ENCODE assay signal across 10 mouse cellular contexts in the genomic region with DNA sequence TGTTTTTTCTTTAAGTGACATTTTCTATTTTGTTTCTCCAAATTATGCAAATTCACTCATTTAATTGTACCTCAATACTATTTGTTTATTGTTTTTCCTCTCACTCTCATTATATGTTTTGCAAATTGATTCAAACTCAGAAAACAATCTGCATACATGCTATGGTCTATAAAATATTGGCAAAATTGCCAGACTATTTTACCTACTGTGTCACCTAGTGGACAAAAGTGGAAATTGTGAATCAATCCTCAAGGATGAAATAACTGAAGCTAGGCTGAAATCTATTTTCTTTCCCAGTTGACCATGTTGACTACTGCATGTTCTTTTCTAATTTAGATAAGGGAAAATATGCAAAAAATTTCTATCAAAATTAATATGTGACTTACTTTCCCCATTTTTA. TPM values are rescaled to one million over a fixed set of nuclear protein-coding genes. Genes with fewer than 3 reads are reported as not detected.
DNase-seq lines count a peak whose midpoint lies in the region; ATAC-seq lines count a peak whose summit lies in the region.
"Had no signal": no experiment of that assay in that cellular context is flagged by ENCODE, and none has a peak within 500 bp of the region (broad histone marks: within the 10 kb centered on the region; RNA-seq: fewer than 3 reads in every experiment).

No protein-coding gene starts in this region.

- H3K27me3 ChIP-seq in kidney, embryonic 14.5 days (ENCODE audit: control insufficient read depth, insufficient read depth, low read length): no peaks in the 10 kb centered on the region
- H3K27me3 ChIP-seq: lung, embryonic 15.5 days had no signal

- H3K9me3 ChIP-seq in kidney, embryonic 14.5 days (ENCODE audit: control insufficient read depth, low read length): no peaks in the 10 kb centered on the region
- H3K9me3 ChIP-seq: lung, embryonic 15.5 days had no signal

- no peak overlapping the region for H3K27ac ChIP-seq in kidney, embryonic 14.5 days (ENCODE audit: low read depth, low read length)
- H3K27ac ChIP-seq: lung, embryonic 15.5 days had no signal

- no peak overlapping the region for H3K9ac ChIP-seq in kidney, embryonic 14.5 days (ENCODE audit: low read depth, low read length)
- H3K9ac ChIP-seq: lung, embryonic 15.5 days had no signal

- ATAC-seq in kidney, embryonic 14.5 days (ENCODE audit: low FRiP score, low TSS enrichment): no peak

- DNase-seq in kidney, adult 9 months: peak; percentile 14
- DNase-seq in 3T3-L1 (ENCODE audit: low read depth, low spot score) (peak; percentile 52), A20 (ENCODE audit: low read depth, low spot score) (peak; percentile 22)
- DNase-seq in embryo, embryonic 10.5 days (ENCODE audit: low spot score): peak; percentile 23
- no peak for DNase-seq in right cerebral cortex, postnatal 4 days
- DNase-seq in testis, postnatal 10 days (ENCODE audit: low spot score): no peak
- DNase-seq: layer of hippocampus, postnatal 36 days; thymus, postnatal 4 days had no signal

- H3K36me3 ChIP-seq in kidney, embryonic 14.5 days (ENCODE audit: control insufficient read depth, insufficient read depth, low read length): no peaks in the 10 kb centered on the region
- H3K36me3 ChIP-seq: lung, embryonic 15.5 days had no signal

- H3K4me1 ChIP-seq in kidney, embryonic 14.5 days (ENCODE audit: control insufficient read depth, insufficient read depth, low read length): no peaks in the 10 kb centered on the region
- H3K4me1 ChIP-seq: lung, embryonic 15.5 days had no signal

- H3K4me3 ChIP-seq in kidney, embryonic 14.5 days (ENCODE audit: low read length): no peak overlapping the region
- H3K4me3 ChIP-seq: lung, embryonic 15.5 days had no signal

- no peak overlapping the region for H3K4me2 ChIP-seq in kidney, embryonic 14.5 days (replicated peaks; ENCODE audit: low read depth, low read length)
- H3K4me2 ChIP-seq: lung, embryonic 15.5 days had no signal

RNA-seq across cellular contexts. Expression of a gene that starts 41.6 kb away (rescaled TPM):
- polyA plus RNA-seq in kidney, embryonic 14.5 days (2014; fragmentation: Nextera tagmentation; extraction: Ambion mirVana): 0.11 and 0.22 TPM in 2 replicates
- polyA plus RNA-seq: lung, embryonic 15.5 days had no signal

Comparison
In these comparisons a context has a peak if more than half of its experiments do, and no peak if none do; other contexts are left out.
1. DNase-seq: peak in kidney, adult 9 months (single experiment), 3T3-L1 (single experiment), A20 (single experiment) and embryo, embryonic 10.5 days (single experiment); none in right cerebral cortex, postnatal 4 days (single experiment) and testis, postnatal 10 days (single experiment).